ENCODE assay signal across 15 mouse cellular contexts in the genomic region with DNA sequence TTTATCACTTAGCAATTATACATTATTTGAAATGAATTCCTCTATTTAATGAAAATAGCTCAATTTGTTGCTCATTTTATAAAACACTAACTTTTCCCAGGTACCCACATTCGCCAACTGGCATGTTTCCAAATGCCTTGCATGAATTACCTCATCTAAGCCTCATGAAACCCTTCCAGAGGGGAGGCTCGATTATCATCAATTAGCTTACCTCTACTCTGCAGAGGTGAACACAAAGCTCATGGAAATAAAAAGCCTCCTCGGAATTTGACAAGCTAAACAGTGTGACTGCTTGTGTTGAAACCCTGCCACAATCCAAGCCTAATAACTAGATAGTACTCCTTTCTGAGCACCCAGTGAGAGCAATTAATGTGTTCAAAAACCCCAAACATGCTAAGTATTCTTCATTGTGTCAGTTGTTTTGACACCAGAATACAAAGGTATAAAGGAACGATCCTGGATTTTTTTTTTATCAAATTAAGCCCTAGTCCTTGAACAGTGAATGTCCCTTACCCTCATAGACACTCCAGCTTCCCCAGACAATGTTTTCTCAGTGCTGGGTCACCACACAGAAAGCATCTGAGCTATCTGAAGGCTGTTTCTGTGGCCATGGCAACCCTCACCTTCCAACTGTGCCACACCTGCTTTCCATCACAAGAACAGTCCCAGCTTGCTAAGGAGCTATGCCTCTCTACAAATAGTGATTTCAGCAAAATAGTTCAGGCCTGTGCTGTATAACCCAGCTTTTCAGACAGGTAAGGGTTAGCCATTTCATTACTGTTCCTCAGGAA.
DNase-seq lines count a peak whose midpoint lies in the region; ATAC-seq and TF ChIP-seq lines count a peak whose summit lies in the region.
"Had no signal": no experiment of that assay in that cellular context is flagged by ENCODE, and none has a peak within 500 bp of the region (broad histone marks: within the 10 kb centered on the region; RNA-seq: fewer than 3 reads in every experiment).

No protein-coding gene starts in this region.

- no peaks in the 10 kb centered on the region for H3K27me3 ChIP-seq in limb, embryonic 12.5 days
- H3K27me3 ChIP-seq in limb, embryonic 10.5 days (ENCODE audit: low read depth, poor library complexity, severe bottlenecking), result no peaks in the 10 kb centered on the region
- no peaks in the 10 kb centered on the region for H3K27me3 ChIP-seq in embryonic facial prominence, embryonic 11.5 days (ENCODE audit: control insufficient read depth, insufficient read depth, low read length)
- H3K27me3 ChIP-seq in limb, embryonic 14.5 days (ENCODE audit: control insufficient read depth, insufficient read depth, low read length), result no peaks in the 10 kb centered on the region
- H3K27me3 ChIP-seq: intestine, embryonic 15.5 days; liver, embryonic 13.5 days; stomach, embryonic 15.5 days had no signal

- no peak for TF ChIP-seq POLR2A in limb, embryonic 14.5 days (IDR thresholded peaks at IDR 0.05; ENCODE audit: borderline replicate concordance, extremely low read depth, insufficient read depth, insufficient read length)

- 59% methylated on average over 4 of the region's 4 CpGs for WGBS in limb, embryonic 12.5 days
- 81% methylated on average over 4 of the region's 4 CpGs for WGBS in limb, embryonic 10.5 days
- WGBS in embryonic facial prominence, embryonic 11.5 days, result 60% methylated on average over 4 of the region's 4 CpGs
- WGBS in limb, embryonic 14.5 days, result 45% methylated on average over 4 of the region's 4 CpGs

- peaks cover 3% of the 10 kb centered on the region; the same call in 1 of the 2 replicates for H3K4me1 ChIP-seq in limb, embryonic 12.5 days (replicated peaks)
- H3K4me1 ChIP-seq in limb, embryonic 10.5 days, result no peaks in the 10 kb centered on the region
- no peaks in the 10 kb centered on the region for H3K4me1 ChIP-seq in embryonic facial prominence, embryonic 11.5 days (ENCODE audit: control insufficient read depth, insufficient read depth, low read length)
- H3K4me1 ChIP-seq in limb, embryonic 14.5 days (ENCODE audit: control insufficient read depth, insufficient read depth, low read length), result 0 out of 2 replicates have a peak, but pooled peaks cover 3% of the 10 kb centered on the region
- H3K4me1 ChIP-seq: intestine, embryonic 15.5 days; liver, embryonic 13.5 days; stomach, embryonic 15.5 days had no signal

- peak; percentile 15 to 38 for DNase-seq in cerebellum, postnatal 25 days
- no peak for DNase-seq in cerebellum, adult 11 months
- DNase-seq in limb, embryonic 10.5 days (ENCODE audit: low spot score), result no peak
- DNase-seq in embryonic facial prominence, embryonic 11.5 days (ENCODE audit: low spot score), result peak; percentile 22
- DNase-seq in limb, embryonic 14.5 days (ENCODE audit: low spot score), result peak; percentile 30
- DNase-seq in lung, postnatal 14 days, result no peak
- DNase-seq in thymus, postnatal 36 days, result no peak
- DNase-seq: gastrocnemius, postnatal 36 days; liver, embryonic 13.5 days; lung, postnatal 10 days; thymus, postnatal 4 days had no signal

- no peak overlapping the region for H3K4me2 ChIP-seq in limb, embryonic 12.5 days
- H3K4me2 ChIP-seq in embryonic facial prominence, embryonic 11.5 days (ENCODE audit: low read depth, low read length), result no peak overlapping the region
- H3K4me2 ChIP-seq in limb, embryonic 14.5 days (replicated peaks; ENCODE audit: low read depth, low read length, severe bottlenecking), result no peak overlapping the region
- H3K4me2 ChIP-seq: intestine, embryonic 15.5 days; liver, embryonic 13.5 days; stomach, embryonic 15.5 days had no signal

- no peak overlapping the region for H3K27ac ChIP-seq in limb, embryonic 12.5 days
- H3K27ac ChIP-seq in limb, embryonic 10.5 days, result no peak overlapping the region
- no peak overlapping the region for H3K27ac ChIP-seq in embryonic facial prominence, embryonic 11.5 days (replicated peaks; ENCODE audit: low read depth, low read length)
- no peak overlapping the region for H3K27ac ChIP-seq in limb, embryonic 14.5 days (replicated peaks; ENCODE audit: low read depth, low read length)
- H3K27ac ChIP-seq: intestine, embryonic 15.5 days; left cerebral cortex, adult 2 months; liver, embryonic 13.5 days; stomach, embryonic 15.5 days had no signal

- H3K4me3 ChIP-seq in limb, embryonic 12.5 days (replicated peaks), result no peak overlapping the region
- H3K4me3 ChIP-seq in limb, embryonic 10.5 days, result no peak overlapping the region
- no peak overlapping the region for H3K4me3 ChIP-seq in embryonic facial prominence, embryonic 11.5 days (ENCODE audit: low read depth, low read length)
- H3K4me3 ChIP-seq in limb, embryonic 14.5 days (replicated peaks; ENCODE audit: low read length), result no peak overlapping the region
- H3K4me3 ChIP-seq: intestine, embryonic 15.5 days; left cerebral cortex, adult 2 months; liver, embryonic 13.5 days; stomach, embryonic 15.5 days had no signal

- no peaks in the 10 kb centered on the region for H3K9me3 ChIP-seq in limb, embryonic 12.5 days
- no peaks in the 10 kb centered on the region for H3K9me3 ChIP-seq in limb, embryonic 10.5 days (replicated peaks)
- H3K9me3 ChIP-seq in embryonic facial prominence, embryonic 11.5 days (replicated peaks; ENCODE audit: control insufficient read depth, low read length), result no peaks in the 10 kb centered on the region
- no peaks in the 10 kb centered on the region for H3K9me3 ChIP-seq in limb, embryonic 14.5 days (ENCODE audit: control insufficient read depth, low read length)
- H3K9me3 ChIP-seq: intestine, embryonic 15.5 days; liver, embryonic 13.5 days; stomach, embryonic 15.5 days had no signal

- no peak overlapping the region for H3K9ac ChIP-seq in limb, embryonic 12.5 days (replicated peaks)
- H3K9ac ChIP-seq in embryonic facial prominence, embryonic 11.5 days (replicated peaks; ENCODE audit: low read length), result no peak overlapping the region
- no peak overlapping the region for H3K9ac ChIP-seq in limb, embryonic 14.5 days (ENCODE audit: low read depth, low read length, severe bottlenecking)
- H3K9ac ChIP-seq: intestine, embryonic 15.5 days; liver, embryonic 13.5 days; stomach, embryonic 15.5 days had no signal

- peak; percentile 66 for ATAC-seq in limb, embryonic 12.5 days (ENCODE audit: insufficient number of reproducible peaks, insufficient read depth, low FRiP score, low TSS enrichment, low read depth)
- no peak; the same call in 1 of the 2 replicates for ATAC-seq in embryonic facial prominence, embryonic 11.5 days (replicated peaks; ENCODE audit: insufficient number of reproducible peaks, low FRiP score, low TSS enrichment, low read depth)
- 0 out of 2 replicates have a peak, but pooled peaks have one; percentile 30 for ATAC-seq in limb, embryonic 14.5 days (ENCODE audit: low FRiP score, low read depth)
- ATAC-seq: intestine, embryonic 15.5 days had no signal

- no peaks in the 10 kb centered on the region for H3K36me3 ChIP-seq in limb, embryonic 12.5 days
- H3K36me3 ChIP-seq in limb, embryonic 10.5 days, result no peaks in the 10 kb centered on the region
- H3K36me3 ChIP-seq in embryonic facial prominence, embryonic 11.5 days (replicated peaks; ENCODE audit: control insufficient read depth, insufficient read depth, low read depth, low read length), result no peaks in the 10 kb centered on the region
- no peaks in the 10 kb centered on the region for H3K36me3 ChIP-seq in limb, embryonic 14.5 days (ENCODE audit: control insufficient read depth, insufficient read depth, low read length)
- H3K36me3 ChIP-seq: intestine, embryonic 15.5 days; liver, embryonic 13.5 days; stomach, embryonic 15.5 days had no signal

Comparison
In these comparisons a context has a peak if more than half of its experiments do, and no peak if none do; other contexts are left out.
1. DNase-seq: peak in cerebellum, postnatal 25 days (2 of 2), embryonic facial prominence, embryonic 11.5 days (single experiment) and limb, embryonic 14.5 days (single experiment); none in cerebellum, adult 11 months (single experiment), limb, embryonic 10.5 days (single experiment), lung, postnatal 14 days (single experiment) and thymus, postnatal 36 days (0 of 2).